Mouse (Mus musculus) R1 (cell line): ENCODE results near the gene Tnpo2.

ENCODE experiments used
- DNase-seq: peaks from one replicate; pipeline ENCODE4 v3.0.0-alpha.2; 2018; ENCODE audit warnings: low read depth, low spot score

The Tnpo2 gene

DNA sequence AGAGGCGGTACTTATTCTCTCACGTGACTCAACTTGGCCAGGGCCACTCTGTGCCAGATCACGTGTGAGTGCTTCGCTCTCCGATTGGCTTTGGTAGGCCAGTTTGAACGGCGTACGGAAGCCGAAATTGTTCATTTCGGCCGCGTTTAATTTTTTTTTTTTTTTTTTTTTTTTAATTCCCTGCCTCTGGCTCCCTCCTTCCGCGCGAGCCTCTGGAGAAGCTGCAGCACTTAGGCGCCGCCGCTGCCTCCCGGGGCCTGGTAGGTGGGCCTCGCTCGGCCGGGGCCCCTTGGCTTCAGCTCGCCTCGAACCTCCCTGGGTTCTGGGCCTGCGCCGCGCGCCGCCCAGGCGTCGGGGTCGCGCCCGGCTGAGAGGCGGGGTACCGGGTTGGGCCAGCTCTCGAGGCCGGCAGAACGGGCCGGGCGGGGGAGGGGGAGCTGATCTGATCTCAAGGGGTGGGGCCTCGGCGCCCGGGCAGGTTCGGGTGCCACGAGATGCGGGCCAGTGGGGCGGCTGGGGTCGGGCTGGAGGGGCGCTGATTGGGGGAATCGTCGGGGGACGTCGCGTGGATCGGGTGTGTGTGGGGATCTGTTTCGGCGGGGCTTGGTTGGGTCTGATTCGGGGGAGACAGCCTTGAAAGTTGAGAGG is at the start of gene Tnpo2:
Gene Tnpo2, plus strand, starts transcription at position 198 of the 648 bp plus-strand sequence.
- DNase-seq: peak; percentile 99

DNA sequence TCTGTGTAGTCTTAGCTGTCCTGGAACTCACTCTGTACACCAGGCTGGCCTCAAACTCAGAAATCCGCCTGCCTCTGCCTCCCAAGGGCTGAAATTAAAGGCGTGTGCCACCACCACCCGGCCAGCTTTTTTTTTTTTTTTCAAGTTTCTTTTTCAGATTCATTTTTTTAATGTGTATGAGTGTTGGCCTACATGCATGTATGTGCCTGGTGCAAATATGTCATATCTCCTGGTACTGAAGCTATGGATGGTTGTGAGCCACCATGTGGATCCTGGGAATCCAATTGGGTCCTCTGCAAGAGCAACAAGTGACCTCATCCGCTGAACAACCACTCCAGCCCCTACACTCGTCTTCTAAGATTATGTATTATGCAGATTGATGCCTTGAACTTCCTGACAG is 49.3 kb upstream of the Tnpo2 start:
- no peak for DNase-seq

GRCm38 (mm10) chr8:84987903-84988302 is 48.8 kb upstream of the Tnpo2 start:
- peak; percentile 33 for DNase-seq

DNA sequence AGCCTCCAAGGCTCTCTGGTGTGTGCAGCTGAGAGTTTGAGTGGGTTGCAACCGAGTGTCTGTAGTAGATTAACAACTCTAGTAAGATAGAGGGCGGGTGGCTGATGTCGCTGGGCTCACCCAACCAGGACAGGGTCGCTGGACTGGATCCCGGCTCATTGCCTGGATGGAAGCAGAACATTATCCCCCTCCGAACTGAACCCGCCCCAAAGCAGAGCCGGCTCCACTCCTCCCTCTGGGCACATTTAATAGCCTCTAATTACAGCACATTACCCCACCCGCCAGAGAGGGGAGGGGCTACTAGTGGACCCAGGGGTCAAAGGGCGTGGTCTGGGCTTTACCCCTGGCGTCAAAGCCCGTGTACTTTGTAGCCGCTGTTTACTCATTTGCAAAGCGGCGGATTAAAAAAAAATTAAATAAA is 47.4 kb upstream of the Tnpo2 start:
- peak; percentile 83 for DNase-seq

- peak; percentile 96 for DNase-seq
These were observed 46.9 kb upstream of the Tnpo2 start for GRCm38 (mm10) chr8:84989810-84990209.

GRCm38 (mm10) chr8:84990349-84990748 is 46.4 kb upstream of the Tnpo2 start, which contains the start of gene Hook2:
Hook2 (plus strand) TSS chr8:84990603.
- peak; percentile 99 for DNase-seq

GRCm38 (mm10) chr8:84990836-84991235 is 45.9 kb upstream of the Tnpo2 start:
- peak; percentile 91 for DNase-seq

- DNase-seq: no peak
These were observed 42.3 kb upstream of the Tnpo2 start for GRCm38 (mm10) chr8:84994375-84994774.

- peak; percentile 75 for DNase-seq
These were observed 41.0 kb upstream of the Tnpo2 start for GRCm38 (mm10) chr8:84995680-84996079.

- no peak for DNase-seq
These were observed 39.7 kb upstream of the Tnpo2 start for GRCm38 (mm10) chr8:84996978-84997377.

GRCm38 (mm10) chr8:84997649-84998295 is 38.9 kb upstream of the Tnpo2 start:
- peak; percentile 96 for DNase-seq

- peak; percentile 82 for DNase-seq
These were observed 29.0 kb upstream of the Tnpo2 start for GRCm38 (mm10) chr8:85007686-85008085.

GRCm38 (mm10) chr8:85011242-85011641 is 25.5 kb upstream of the Tnpo2 start:
- DNase-seq: peak; percentile 58

DNA sequence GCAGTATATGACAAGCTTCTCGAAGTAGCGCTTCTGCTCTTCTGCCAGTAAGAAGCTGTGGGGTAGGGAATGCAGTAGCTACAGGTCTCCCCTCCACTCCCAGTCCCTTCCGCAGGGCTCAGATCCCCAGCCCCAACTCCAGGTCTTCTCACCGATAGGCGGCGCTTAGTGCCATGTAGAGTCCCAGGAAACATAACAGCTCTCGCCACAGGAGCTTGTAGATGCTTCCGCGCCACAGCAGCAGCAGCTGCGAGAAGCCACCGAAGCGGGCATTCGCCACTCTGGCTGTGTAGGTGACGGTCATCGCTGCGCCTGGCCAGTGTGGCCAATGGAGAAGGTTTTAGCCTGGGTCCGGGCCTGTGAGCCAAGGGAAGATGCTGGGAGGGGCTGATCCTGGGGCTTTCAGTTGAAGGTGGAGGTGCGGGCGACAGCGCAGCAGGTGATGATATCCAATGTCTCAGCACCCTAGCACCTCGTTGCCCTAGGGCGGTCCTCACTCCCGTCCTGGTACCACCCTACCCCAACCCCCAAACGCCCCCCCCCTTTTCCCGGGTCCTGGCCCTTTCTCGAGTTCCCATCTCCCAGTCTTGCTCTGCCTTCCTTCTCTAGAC is 23.4 kb upstream of the Tnpo2 start:
- DNase-seq: peak; percentile 94

- DNase-seq: no peak
These were observed 22.3 kb upstream of the Tnpo2 start, which contains the start of gene Best2 for GRCm38 (mm10) chr8:85014431-85014830. Best2 (minus strand) TSS chr8:85014531.

GRCm38 (mm10) chr8:85016724-85017123 is 20.0 kb upstream of the Tnpo2 start:
- DNase-seq: no peak

DNA sequence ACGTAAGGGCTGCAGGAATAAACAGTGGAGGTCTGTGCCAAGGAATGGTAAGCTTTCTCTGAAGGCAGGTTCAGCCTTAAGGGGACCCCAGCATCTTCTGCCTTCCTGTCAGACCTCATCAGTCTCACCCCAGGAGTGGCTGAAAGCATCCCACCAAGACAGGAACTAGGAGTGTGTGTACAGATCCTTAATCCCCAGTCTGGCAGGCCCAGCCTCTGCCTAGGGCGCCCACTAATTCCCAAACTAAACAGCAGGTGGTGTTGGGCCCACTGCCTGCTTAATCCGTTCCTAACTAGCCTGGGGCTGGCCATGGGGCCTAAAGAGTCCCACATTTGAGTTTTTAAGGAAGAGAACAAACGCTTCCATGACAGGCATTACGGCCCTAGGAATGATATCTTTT is 19.5 kb upstream of the Tnpo2 start:
- peak; percentile 49 for DNase-seq

DNA sequence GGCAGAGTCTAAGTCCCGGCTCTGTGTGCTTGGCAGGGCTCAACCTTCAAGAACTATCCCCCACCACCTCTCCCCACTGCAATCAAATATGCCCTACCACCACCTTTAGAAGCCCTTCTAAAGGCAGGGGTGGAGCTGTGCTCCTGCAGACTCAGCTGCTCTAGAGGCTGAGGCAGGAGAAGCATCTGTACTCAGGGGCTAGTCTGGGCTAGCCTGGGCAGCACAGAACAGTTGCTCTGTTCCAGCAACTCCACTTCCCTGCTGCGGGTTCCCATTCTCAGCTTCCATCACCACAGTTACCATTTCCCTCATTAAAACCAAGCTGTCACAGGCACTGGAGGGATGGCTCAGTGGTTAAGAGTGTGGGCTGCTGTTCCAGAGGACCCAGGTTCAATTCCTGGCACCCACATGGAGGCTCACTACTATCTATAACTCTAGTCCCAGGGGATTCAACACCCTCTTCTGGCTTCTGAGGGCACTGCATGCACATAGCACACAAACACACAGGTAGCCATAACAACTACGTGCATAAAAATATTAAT is 15.1 kb upstream of the Tnpo2 start:
- DNase-seq: peak; percentile 77

- DNase-seq: no peak
These were observed 12.9 kb upstream of the Tnpo2 start for GRCm38 (mm10) chr8:85023846-85024245.

DNA sequence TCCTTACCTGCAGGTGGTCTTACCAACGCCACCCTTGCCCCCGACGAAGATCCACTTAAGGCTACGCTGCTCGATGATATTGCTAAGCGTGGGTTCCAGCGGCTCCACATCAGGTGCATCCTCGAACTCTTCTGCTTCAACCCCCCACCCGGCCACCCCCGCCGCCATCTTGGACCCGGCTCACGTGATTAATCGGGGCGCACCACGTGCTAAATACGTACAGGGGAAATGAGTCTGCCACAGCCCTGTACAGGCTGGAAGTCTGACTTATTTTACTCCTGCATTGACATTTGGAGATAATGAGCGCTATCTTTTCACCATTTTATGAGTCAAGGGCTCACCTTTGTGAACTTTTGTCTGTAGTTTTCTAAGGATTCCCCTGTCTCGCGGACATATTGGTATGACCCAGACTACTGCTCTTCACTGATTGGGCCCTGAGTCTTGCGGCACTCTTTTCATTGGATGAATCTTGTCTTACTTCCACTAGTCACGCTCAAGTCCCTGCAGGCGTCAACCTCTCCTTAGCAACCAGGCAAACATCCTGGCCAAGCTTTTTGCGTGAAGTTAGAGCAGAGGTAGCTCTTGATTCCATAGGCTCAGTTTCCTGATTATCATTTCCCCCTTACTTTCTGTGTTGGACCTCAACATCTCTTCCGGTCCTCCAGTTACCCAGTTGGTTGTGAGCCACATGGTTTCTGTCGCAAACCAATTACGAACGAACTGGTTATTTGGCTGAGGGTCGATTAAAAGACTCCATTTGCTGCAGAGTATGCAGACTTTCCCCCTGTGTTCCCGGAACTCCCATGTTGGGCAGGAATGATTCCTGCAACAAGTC is 11.4 kb upstream of the Tnpo2 start, which contains the start of gene Asna1:
Gene Asna1, minus strand, starts transcription at position 184 of the 835 bp plus-strand sequence.
- DNase-seq: peak; percentile 99
